Mouse (Mus musculus): ENCODE measurements around the gene Dtx3.

GRCm38 (mm10) chr10:127154241-127154640, 41.3 kb downstream of the Dtx3 start:
- TF ChIP-seq CTCF (IDR thresholded peaks at IDR 0.05; ENCODE audit: borderline replicate concordance, insufficient read depth, low read depth, low read length) (no peak), POLR2A (IDR thresholded peaks at IDR 0.05; ENCODE audit: borderline replicate concordance, insufficient read depth, low read length) (no peak)
